Mouse (Mus musculus) hindbrain, embryonic 16.5 days (tissue): ENCODE measurements around the gene Pard3. TPM values are rescaled to one million over a fixed set of nuclear protein-coding genes. Genes with fewer than 3 reads are reported as not detected.

Experiments used
- ATAC-seq: fragments of 200-750 bp; cut with Nextera tagmentation; 2 replicates; pipeline ENCODE4 v1.8.0; 2017; ENCODE audit warnings: moderate TSS enrichment, moderate library complexity
- H3K27ac ChIP-seq: fragments of 300-500 bp; sonication (generic); 2 replicates; pipeline ENCODE4 v1.5.1; 2014; ENCODE audit warnings: low read depth, mild to moderate bottlenecking, control low read depth, low read length, moderate library complexity
- H3K27me3 ChIP-seq: fragments of 300-500 bp; sonication (generic); replicated peaks from 2 replicates; pipeline ENCODE4 v1.6.1; 2014; ENCODE audit warnings: low read length; ENCODE audit not compliant: control insufficient read depth, insufficient read depth
- H3K36me3 ChIP-seq: fragments of 300-500 bp; sonication (generic); 2 replicates; pipeline ENCODE4 v1.6.1; 2014; ENCODE audit warnings: mild to moderate bottlenecking, low read length, moderate library complexity, mixed read lengths; ENCODE audit not compliant: control insufficient read depth, insufficient read depth
- H3K4me1 ChIP-seq: fragments of 300-500 bp; sonication (generic); 2 replicates; pipeline ENCODE4 v1.6.1; 2014; ENCODE audit warnings: low read depth, low read length; ENCODE audit not compliant: control insufficient read depth, insufficient read depth
- H3K4me2 ChIP-seq: fragments of 300-500 bp; sonication (generic); 2 replicates; pipeline ENCODE4 v1.6.1; 2014; ENCODE audit warnings: mild to moderate bottlenecking, low read length, control low read depth, moderate library complexity
- H3K4me3 ChIP-seq: fragments of 300-500 bp; sonication (generic); 2 replicates; pipeline ENCODE4 v1.5.1; 2014; ENCODE audit warnings: mild to moderate bottlenecking, low read length, control low read depth, moderate library complexity
- H3K9ac ChIP-seq: fragments of 300-500 bp; sonication (generic); 2 replicates; pipeline ENCODE4 v1.6.1; 2014; ENCODE audit warnings: low read depth, mild to moderate bottlenecking, control low read depth, low read length, moderate library complexity
- H3K9me3 ChIP-seq: fragments of 300-500 bp; sonication (generic); 2 replicates; pipeline ENCODE4 v1.6.1; 2014; ENCODE audit warnings: mild to moderate bottlenecking, low read length, moderate library complexity; ENCODE audit not compliant: control insufficient read depth
- WGBS: fragments of 180-500 bp; shearing (Covaris S2); extraction: QIAGEN DNeasy Blood & Tissue Kit; methylation state at CpG from one replicate; pipeline ENCODE4 v1.1.7; 2014; 5-methylcytosine and 5-hydroxymethylcytosine counted together
- polyA plus RNA-seq: library from polyadenylated mRNA; unstranded; fragments of >200 nt; fragmentation: Nextera tagmentation; extraction: Ambion mirVana; gene quantifications from 2 replicates; pipeline ENCODE4 v1.2.1, GENCODE M21; 2015

Gene Pard3
- polyA plus RNA-seq, 1 experiment from 2014 or later, result 12.1 TPM

DNA sequence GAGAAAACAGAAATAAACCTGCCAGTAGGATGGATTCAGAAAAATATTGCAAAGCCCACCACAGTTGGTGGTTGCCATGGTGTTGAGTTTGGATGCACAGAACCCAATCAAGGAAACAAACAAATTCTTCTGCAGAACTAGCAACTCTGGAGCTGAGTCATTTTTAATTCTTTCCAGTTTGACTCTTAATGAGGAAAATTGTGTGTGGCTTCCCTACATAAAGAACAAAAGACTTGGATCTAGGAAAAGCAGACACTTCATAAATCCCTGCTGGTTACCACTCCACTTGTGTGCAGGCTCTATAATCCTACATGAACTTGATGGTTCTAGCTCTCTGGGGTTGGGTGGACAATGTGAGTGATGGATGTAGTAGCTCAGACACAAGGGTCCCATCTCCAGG is 298.1 kb downstream of the Pard3 start:
- H3K4me3 ChIP-seq, result no peak overlapping the region
- no peak overlapping the region for H3K27ac ChIP-seq
- no peak overlapping the region for H3K4me2 ChIP-seq
- H3K4me1 ChIP-seq, result no peaks in the 10 kb centered on the region
- no peaks in the 10 kb centered on the region for H3K36me3 ChIP-seq
- no peaks in the 10 kb centered on the region for H3K27me3 ChIP-seq
- no peaks in the 10 kb centered on the region for H3K9me3 ChIP-seq
- no peak for ATAC-seq
- no peak overlapping the region for H3K9ac ChIP-seq

DNA sequence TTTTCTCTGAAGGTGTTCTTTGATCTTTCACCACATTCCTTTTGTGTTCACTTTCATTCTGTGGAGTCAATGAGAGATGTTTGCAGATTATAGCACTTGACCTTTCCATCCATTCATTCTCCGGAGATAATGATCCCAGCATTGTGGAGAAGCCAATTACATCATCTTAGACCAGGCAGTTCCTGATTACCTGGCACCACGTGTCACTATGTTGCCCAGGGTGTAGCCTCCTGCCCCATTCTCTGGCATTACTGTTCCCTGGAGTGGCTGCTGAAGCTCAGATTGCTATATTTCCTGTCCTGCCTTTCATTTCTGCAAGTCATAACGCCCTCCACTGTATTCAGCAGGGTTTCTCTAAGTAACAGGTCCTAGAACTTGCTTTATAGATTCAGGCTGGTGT is 304.7 kb downstream of the Pard3 start:
- Histone ChIP-seq H3K4me3 (no peak overlapping the region), H3K4me2 (no peak overlapping the region), H3K27me3 (no peaks in the 10 kb centered on the region), H3K9me3 (no peaks in the 10 kb centered on the region), H3K36me3 (no peaks in the 10 kb centered on the region), H3K9ac (no peak overlapping the region), H3K27ac (no peak overlapping the region), H3K4me1 (no peaks in the 10 kb centered on the region)
- no peak for ATAC-seq
- 52% methylated on average over 3 of the region's 3 CpGs for WGBS

DNA sequence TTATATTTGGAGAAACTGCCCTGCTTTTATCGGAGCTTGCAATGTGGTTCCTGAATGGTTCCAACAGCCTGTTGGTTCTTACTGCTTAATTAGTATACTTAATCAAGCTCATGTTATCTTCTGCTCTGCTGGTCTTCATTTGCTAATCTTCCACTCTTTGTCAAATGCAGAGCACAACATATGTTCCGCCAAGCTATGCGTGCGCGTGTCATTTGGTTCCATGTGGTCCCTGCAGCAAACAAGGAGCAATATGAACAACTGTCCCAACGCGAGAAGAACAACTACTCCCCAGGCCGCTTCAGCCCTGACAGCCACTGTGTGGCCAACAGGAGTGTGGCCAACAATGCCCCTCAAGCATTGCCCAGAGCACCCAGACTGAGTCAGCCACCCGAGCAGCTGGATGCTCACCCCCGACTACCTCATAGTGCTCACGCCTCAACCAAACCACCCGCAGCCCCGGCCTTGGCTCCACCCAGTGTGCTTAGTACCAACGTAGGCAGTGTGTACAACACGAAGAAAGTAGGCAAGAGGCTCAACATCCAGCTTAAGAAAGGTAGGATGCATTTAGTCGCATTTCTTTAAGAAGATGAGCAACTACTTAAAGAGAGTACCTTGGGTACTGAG is 307.7 kb downstream of the Pard3 start:
- Histone ChIP-seq H3K4me2 (no peak overlapping the region), H3K9me3 (no peaks in the 10 kb centered on the region), H3K4me1 (no peaks in the 10 kb centered on the region), H3K27me3 (no peaks in the 10 kb centered on the region), H3K27ac (no peak overlapping the region), H3K36me3 (no peaks in the 10 kb centered on the region), H3K9ac (no peak overlapping the region), H3K4me3 (no peak overlapping the region)
- 0 out of 2 replicates have a peak, but pooled peaks have one; percentile 20 for ATAC-seq
- 87% methylated on average over 16 of the region's 16 CpGs for WGBS

DNA sequence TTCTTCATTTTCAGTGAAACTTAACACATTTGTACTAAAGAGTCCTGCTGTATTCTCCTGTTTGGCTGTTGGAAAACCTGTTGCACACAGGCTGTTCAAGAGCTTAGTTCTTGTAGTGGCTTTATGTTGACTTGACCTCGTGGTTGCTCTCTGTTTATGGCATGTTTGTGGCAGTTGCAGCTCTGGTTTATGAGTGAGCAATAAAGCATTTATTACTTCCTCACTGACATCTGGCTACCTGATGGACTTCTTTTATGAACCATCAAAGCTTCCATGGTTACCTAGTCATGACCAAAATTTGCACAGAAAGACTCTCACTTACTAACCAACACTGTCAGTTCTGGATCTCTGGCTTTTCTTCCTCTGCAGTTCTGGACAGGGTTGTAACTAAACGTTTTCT is 314.1 kb downstream of the Pard3 start:
- H3K4me2 ChIP-seq, result no peak overlapping the region
- H3K9ac ChIP-seq, result no peak overlapping the region
- no peak overlapping the region for H3K4me3 ChIP-seq
- no peaks in the 10 kb centered on the region for H3K9me3 ChIP-seq
- H3K27ac ChIP-seq, result no peak overlapping the region
- WGBS, result 75% methylated on average over 2 of the region's 2 CpGs
- no peak for ATAC-seq
- H3K27me3 ChIP-seq, result no peaks in the 10 kb centered on the region
- peaks cover 5% of the 10 kb centered on the region; the same call in 1 of the 2 replicates for H3K4me1 ChIP-seq
- H3K36me3 ChIP-seq, result no peaks in the 10 kb centered on the region

- peak; percentile 79 for ATAC-seq
- H3K36me3 ChIP-seq, result peaks cover 4% of the 10 kb centered on the region; the same call in 1 of the 2 replicates
- 45% methylated on average over 11 of the region's 11 CpGs for whole genome bisulfite sequencing
- no peak overlapping the region for H3K4me3 ChIP-seq
- 0 out of 2 replicates have a peak overlapping the region, but pooled peaks have one; percentile 6 for H3K27ac ChIP-seq
- H3K9me3 ChIP-seq, result no peaks in the 10 kb centered on the region
- peaks cover 5% of the 10 kb centered on the region; the same call in 1 of the 2 replicates for H3K4me1 ChIP-seq
- no peaks in the 10 kb centered on the region for H3K27me3 ChIP-seq
- H3K4me2 ChIP-seq, result no peak overlapping the region
- no peak overlapping the region; the same call in 1 of the 2 replicates for H3K9ac ChIP-seq
These were observed 315.5 kb downstream of the Pard3 start for GRCm38 (mm10) chr8:127378994-127379858.

GRCm38 (mm10) chr8:127381259-127381658 is 317.6 kb downstream of the Pard3 start:
- H3K4me1 ChIP-seq, result peaks cover 5% of the 10 kb centered on the region; the same call in 1 of the 2 replicates
- 94% methylated on average over 3 of the region's 3 CpGs for WGBS
- ATAC-seq, result no peak

DNA sequence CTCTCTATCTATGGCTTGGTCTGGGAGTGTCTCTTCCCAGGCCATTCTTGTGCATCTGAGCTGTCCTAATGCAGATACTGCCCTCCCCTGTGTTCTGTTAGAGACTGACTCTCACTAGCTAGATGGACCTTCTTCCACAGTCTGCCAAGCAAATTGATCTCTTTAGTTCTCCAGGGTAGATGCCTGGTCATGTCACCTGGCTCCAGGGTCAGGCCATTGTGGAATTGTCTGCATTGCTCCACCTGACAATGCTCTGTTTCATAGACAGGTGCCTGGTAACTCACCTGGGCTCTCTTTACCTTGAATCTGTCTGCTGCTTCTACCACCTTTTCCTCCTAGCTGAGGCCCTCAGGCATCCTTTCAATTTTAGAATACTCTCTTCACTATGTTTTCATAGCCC is 329.0 kb downstream of the Pard3 start:
- H3K4me3 ChIP-seq, result no peak overlapping the region
- H3K9me3 ChIP-seq, result 0 out of 2 replicates have a peak, but pooled peaks cover 5% of the 10 kb centered on the region
- no peak overlapping the region for H3K4me2 ChIP-seq
- H3K27me3 ChIP-seq, result no peaks in the 10 kb centered on the region
- no peak for ATAC-seq
- peaks cover 13% of the 10 kb centered on the region for H3K36me3 ChIP-seq
- H3K27ac ChIP-seq, result no peak overlapping the region
- no peak overlapping the region for H3K9ac ChIP-seq
- no peaks in the 10 kb centered on the region for H3K4me1 ChIP-seq

More at GRCm38 (mm10) chr8:127381259-127381658, 317.6 kb downstream of the Pard3 start:
- no peak overlapping the region for H3K27ac ChIP-seq
- H3K9ac ChIP-seq, result no peak overlapping the region
- H3K27me3 ChIP-seq, result no peaks in the 10 kb centered on the region
- H3K4me2 ChIP-seq, result no peak overlapping the region
- H3K9me3 ChIP-seq, result no peaks in the 10 kb centered on the region
- peaks cover 4% of the 10 kb centered on the region; the same call in 1 of the 2 replicates for H3K36me3 ChIP-seq
- no peak overlapping the region for H3K4me3 ChIP-seq

GRCm38 (mm10) chr8:127395488-127395887 is 331.8 kb downstream of the Pard3 start:
- no peaks in the 10 kb centered on the region for H3K27me3 ChIP-seq
- 87% methylated on average over 4 of the region's 4 CpGs for WGBS

GRCm38 (mm10) chr8:127405815-127406214 is 342.1 kb downstream of the Pard3 start:
- Histone ChIP-seq H3K27me3 (no peaks in the 10 kb centered on the region), H3K4me3 (no peak overlapping the region), H3K9ac (no peak overlapping the region), H3K9me3 (no peaks in the 10 kb centered on the region), H3K36me3 (no peaks in the 10 kb centered on the region), H3K4me2 (no peak overlapping the region), H3K27ac (no peak overlapping the region), H3K4me1 (no peaks in the 10 kb centered on the region; the same call in 1 of the 2 replicates)
- ATAC-seq, result no peak

More at GRCm38 (mm10) chr8:127395488-127395887, 331.8 kb downstream of the Pard3 start:
- Histone ChIP-seq H3K36me3 (peaks cover 3% of the 10 kb centered on the region), H3K4me3 (no peak overlapping the region), H3K9me3 (no peaks in the 10 kb centered on the region), H3K9ac (no peak overlapping the region), H3K4me1 (no peaks in the 10 kb centered on the region), H3K4me2 (no peak overlapping the region), H3K27ac (no peak overlapping the region)
- ATAC-seq, result no peak
